Mouse (Mus musculus) limb, embryonic 12.5 days (tissue): ENCODE measurements at regions not wholly inside any gene's neighbourhood (a gene's known extent, or its start where the extent isn't known, plus 50 kb on each side); places are given as distances from the start of the nearest gene placed in this dataset.

Experiments used
- ATAC-seq: fragments of 200-750 bp; cut with Nextera tagmentation; 2 replicates; pipeline ENCODE4 v1.8.0; 2017; ENCODE audit warnings: low read depth, moderate TSS enrichment; ENCODE audit not compliant: insufficient number of reproducible peaks, insufficient read depth, low FRiP score, low TSS enrichment
- H3K27ac ChIP-seq: fragments of 300-500 bp; sonication (generic); 2 replicates; pipeline ENCODE4 v1.5.1; 2016; ENCODE audit warnings: mild to moderate bottlenecking, moderate library complexity
- H3K27me3 ChIP-seq: fragments of 300-500 bp; sonication (generic); 2 replicates; pipeline ENCODE4 v1.6.1; 2016; ENCODE audit warnings: mild to moderate bottlenecking, moderate library complexity
- H3K36me3 ChIP-seq: fragments of 300-500 bp; sonication (generic); 2 replicates; pipeline ENCODE4 v1.6.1; 2016; ENCODE audit warnings: mild to moderate bottlenecking, moderate library complexity
- H3K4me1 ChIP-seq: fragments of 300-500 bp; sonication (generic); replicated peaks from 2 replicates; pipeline ENCODE4 v1.6.1; 2016
- H3K4me2 ChIP-seq: fragments of 300-500 bp; sonication (generic); 2 replicates; pipeline ENCODE4 v1.6.1; 2016; ENCODE audit warnings: mild to moderate bottlenecking, moderate library complexity
- H3K4me3 ChIP-seq: fragments of 300-500 bp; sonication (generic); replicated peaks from 2 replicates; pipeline ENCODE4 v1.5.1; 2016; ENCODE audit warnings: mild to moderate bottlenecking
- H3K9ac ChIP-seq: fragments of 300-500 bp; sonication (generic); replicated peaks from 2 replicates; pipeline ENCODE4 v1.6.1; 2016; ENCODE audit warnings: mild to moderate bottlenecking, moderate library complexity
- H3K9me3 ChIP-seq: fragments of 300-500 bp; sonication (generic); 2 replicates; pipeline ENCODE4 v1.6.1; 2016; ENCODE audit warnings: mild to moderate bottlenecking, moderate library complexity
- WGBS: fragments of 180-500 bp; shearing (Covaris S2); methylation state at CpG from one replicate; pipeline ENCODE4 v1.1.7; 2016; 5-methylcytosine and 5-hydroxymethylcytosine counted together

GRCm38 (mm10) chr7:40177570-40177969 lies 660.0 kb downstream of the Zfp619 start:
- 90% methylated on average over 2 of the region's 2 CpGs for WGBS
- Histone ChIP-seq H3K4me1 (no peaks in the 10 kb centered on the region), H3K27me3 (no peaks in the 10 kb centered on the region), H3K4me2 (no peak overlapping the region), H3K9ac (no peak overlapping the region), H3K4me3 (no peak overlapping the region), H3K27ac (no peak overlapping the region), H3K36me3 (no peaks in the 10 kb centered on the region), H3K9me3 (no peaks in the 10 kb centered on the region)
- no peak for ATAC-seq

DNA sequence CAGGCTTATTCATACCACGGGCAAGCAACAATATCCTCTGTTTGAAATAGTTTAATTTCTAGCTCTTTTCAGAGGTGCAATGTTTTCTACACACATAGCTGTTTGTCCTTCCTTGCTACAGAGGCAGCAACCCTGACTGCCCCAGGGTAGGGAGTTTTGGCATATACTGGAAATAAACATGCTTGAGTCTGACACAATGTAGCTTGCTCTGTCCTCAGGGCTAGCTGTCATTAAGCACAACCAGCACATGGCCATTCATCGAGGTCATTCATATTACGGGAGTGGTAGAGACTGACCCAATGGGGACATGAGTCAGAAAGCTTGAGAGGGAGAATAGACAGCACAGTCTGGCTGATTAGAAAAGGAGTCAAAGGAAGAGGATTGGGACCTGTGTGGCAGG lies 677.8 kb downstream of the Zfp619 start:
- no peaks in the 10 kb centered on the region for H3K36me3 ChIP-seq
- no peaks in the 10 kb centered on the region for H3K27me3 ChIP-seq
- no peaks in the 10 kb centered on the region for H3K4me1 ChIP-seq
- no peak overlapping the region for H3K9ac ChIP-seq
- H3K9me3 ChIP-seq, result no peaks in the 10 kb centered on the region
- H3K4me3 ChIP-seq, result no peak overlapping the region
- no peak overlapping the region for H3K27ac ChIP-seq
- no peak for ATAC-seq
- no peak overlapping the region for H3K4me2 ChIP-seq
- WGBS, result 83% methylated on average over 3 of the region's 3 CpGs

DNA sequence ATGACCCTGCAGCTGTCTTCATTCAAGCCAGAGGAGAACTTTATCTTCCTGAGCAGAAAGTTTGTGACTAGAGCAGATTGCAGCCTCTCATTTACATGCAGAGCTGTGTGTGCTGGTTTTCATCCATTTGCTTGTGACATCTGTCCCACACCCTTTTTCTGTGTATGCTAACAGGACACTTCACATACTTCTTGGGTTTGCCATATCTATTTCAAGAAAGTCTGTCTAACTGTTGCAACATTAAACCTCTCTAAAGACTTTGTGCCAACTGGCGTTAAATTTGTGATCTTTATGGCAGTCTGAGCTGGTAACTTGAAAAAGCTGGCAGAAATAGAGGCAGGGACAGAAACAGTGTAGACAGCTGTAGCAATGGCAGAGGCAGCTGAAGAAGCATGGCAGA lies 685.0 kb downstream of the Zfp619 start:
- Histone ChIP-seq H3K36me3 (no peaks in the 10 kb centered on the region), H3K4me2 (no peak overlapping the region), H3K27ac (no peak overlapping the region), H3K9me3 (no peaks in the 10 kb centered on the region), H3K9ac (no peak overlapping the region), H3K4me1 (no peaks in the 10 kb centered on the region), H3K27me3 (no peaks in the 10 kb centered on the region), H3K4me3 (no peak overlapping the region)
- 72% methylated on average over 1 of the region's 1 CpGs for WGBS
- ATAC-seq, result no peak

- Histone ChIP-seq H3K4me1 (no peaks in the 10 kb centered on the region), H3K4me2 (no peak overlapping the region), H3K36me3 (no peaks in the 10 kb centered on the region), H3K27ac (no peak overlapping the region), H3K9ac (no peak overlapping the region), H3K27me3 (no peaks in the 10 kb centered on the region), H3K9me3 (no peaks in the 10 kb centered on the region), H3K4me3 (no peak overlapping the region)
- 84% methylated on average over 5 of the region's 5 CpGs for WGBS
- no peak for ATAC-seq
Measured at GRCm38 (mm10) chr7:40211956-40212355, 686.2 kb upstream of the Vstm2b start.

DNA sequence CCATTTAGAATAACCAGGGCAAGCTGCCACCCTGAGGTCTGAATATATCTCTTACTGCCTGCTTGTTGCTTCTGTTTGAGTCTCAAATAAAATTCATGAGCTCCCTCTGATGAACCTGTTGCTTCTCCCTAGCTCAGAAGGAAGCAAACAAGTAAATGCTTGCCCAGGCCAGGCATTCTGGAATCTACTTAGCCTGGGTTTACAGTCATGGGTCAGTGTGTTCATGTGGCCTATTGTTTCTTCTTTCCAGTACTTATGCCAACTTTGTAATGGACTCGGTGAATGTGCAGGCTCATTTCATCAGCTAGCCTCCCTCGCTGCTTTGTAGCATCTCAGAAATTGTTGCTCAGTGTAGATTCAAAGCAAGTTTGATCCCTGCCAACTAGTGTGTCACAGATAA lies 685.6 kb upstream of the Vstm2b start:
- no peaks in the 10 kb centered on the region for H3K9me3 ChIP-seq
- H3K36me3 ChIP-seq, result no peaks in the 10 kb centered on the region
- H3K27ac ChIP-seq, result no peak overlapping the region
- no peak overlapping the region for H3K9ac ChIP-seq
- H3K27me3 ChIP-seq, result no peaks in the 10 kb centered on the region
- no peak overlapping the region for H3K4me3 ChIP-seq
- 95% methylated on average over 2 of the region's 2 CpGs for WGBS
- ATAC-seq, result no peak
- no peak overlapping the region for H3K4me2 ChIP-seq
- no peaks in the 10 kb centered on the region for H3K4me1 ChIP-seq

- no peak overlapping the region for H3K27ac ChIP-seq
- WGBS, result 68% methylated on average over 2 of the region's 2 CpGs
- no peak for ATAC-seq
- no peak overlapping the region for H3K4me3 ChIP-seq
- no peaks in the 10 kb centered on the region for H3K9me3 ChIP-seq
- H3K4me1 ChIP-seq, result no peaks in the 10 kb centered on the region
- no peaks in the 10 kb centered on the region for H3K27me3 ChIP-seq
- no peak overlapping the region for H3K4me2 ChIP-seq
- H3K9ac ChIP-seq, result no peak overlapping the region
- no peaks in the 10 kb centered on the region for H3K36me3 ChIP-seq
Measured at GRCm38 (mm10) chr7:40213646-40214045, 684.5 kb upstream of the Vstm2b start.

DNA sequence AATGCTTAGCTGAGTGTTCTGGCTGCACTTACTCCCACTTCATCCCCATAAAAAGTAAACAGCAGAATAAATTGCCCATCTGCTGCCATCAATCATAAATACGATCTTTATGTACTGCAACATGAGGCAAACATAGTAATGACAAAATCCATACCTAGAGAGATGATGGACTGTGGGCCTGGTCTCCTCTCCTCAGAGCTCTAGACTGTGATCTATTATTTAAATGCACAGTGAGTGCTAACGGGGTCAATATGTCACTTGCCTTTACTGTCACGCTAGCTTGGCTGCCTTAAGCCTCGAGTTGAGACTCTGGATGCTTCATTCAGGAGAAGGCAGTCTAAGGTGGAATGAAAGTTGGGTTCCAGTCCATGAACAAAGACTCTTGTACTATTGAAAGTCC lies 683.7 kb upstream of the Vstm2b start:
- WGBS, result 51% methylated on average over 4 of the region's 4 CpGs
- Histone ChIP-seq H3K4me3 (no peak overlapping the region), H3K9ac (no peak overlapping the region), H3K36me3 (no peaks in the 10 kb centered on the region), H3K9me3 (no peaks in the 10 kb centered on the region), H3K27me3 (no peaks in the 10 kb centered on the region), H3K4me2 (no peak overlapping the region), H3K27ac (no peak overlapping the region), H3K4me1 (no peaks in the 10 kb centered on the region)
- ATAC-seq, result no peak

GRCm38 (mm10) chr7:40215271-40215670 lies 682.9 kb upstream of the Vstm2b start:
- Histone ChIP-seq H3K4me1 (no peaks in the 10 kb centered on the region), H3K4me2 (no peak overlapping the region), H3K36me3 (no peaks in the 10 kb centered on the region), H3K27me3 (no peaks in the 10 kb centered on the region), H3K9ac (no peak overlapping the region), H3K9me3 (no peaks in the 10 kb centered on the region), H3K4me3 (no peak overlapping the region), H3K27ac (no peak overlapping the region)
- 74% methylated on average over 2 of the region's 2 CpGs for WGBS
- 0 out of 2 replicates have a peak, but pooled peaks have one; percentile 72 for ATAC-seq

DNA sequence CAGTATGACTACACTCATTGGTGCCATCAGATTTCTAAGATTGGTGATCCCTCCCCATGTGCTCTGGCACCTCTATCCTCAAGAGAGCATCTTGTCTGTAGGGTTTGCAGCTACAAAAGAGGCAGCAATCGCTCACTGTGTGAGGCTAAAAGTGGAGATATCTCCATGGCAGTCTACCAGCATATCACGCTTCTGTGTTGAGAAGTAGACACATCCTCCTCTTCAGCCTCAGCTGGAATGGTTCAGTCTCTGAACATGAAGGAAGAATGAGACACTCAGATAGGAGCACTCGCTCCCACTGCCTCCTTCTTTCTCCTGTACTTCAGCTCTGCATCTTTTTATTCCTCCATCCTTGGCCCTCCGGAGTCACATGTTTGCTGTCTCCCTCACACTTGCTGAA lies 677.6 kb upstream of the Vstm2b start:
- Histone ChIP-seq H3K36me3 (no peaks in the 10 kb centered on the region), H3K27me3 (no peaks in the 10 kb centered on the region)

GRCm38 (mm10) chr7:40245188-40245587 lies 652.9 kb upstream of the Vstm2b start:
- H3K9me3 ChIP-seq, result no peaks in the 10 kb centered on the region

More for the DNA sequence above, 677.6 kb upstream of the Vstm2b start:
- 86% methylated on average over 4 of the region's 4 CpGs for WGBS
- Histone ChIP-seq H3K27ac (no peak overlapping the region), H3K9me3 (no peaks in the 10 kb centered on the region), H3K4me2 (no peak overlapping the region), H3K4me1 (no peaks in the 10 kb centered on the region), H3K9ac (no peak overlapping the region), H3K4me3 (no peak overlapping the region)
- ATAC-seq, result no peak

DNA sequence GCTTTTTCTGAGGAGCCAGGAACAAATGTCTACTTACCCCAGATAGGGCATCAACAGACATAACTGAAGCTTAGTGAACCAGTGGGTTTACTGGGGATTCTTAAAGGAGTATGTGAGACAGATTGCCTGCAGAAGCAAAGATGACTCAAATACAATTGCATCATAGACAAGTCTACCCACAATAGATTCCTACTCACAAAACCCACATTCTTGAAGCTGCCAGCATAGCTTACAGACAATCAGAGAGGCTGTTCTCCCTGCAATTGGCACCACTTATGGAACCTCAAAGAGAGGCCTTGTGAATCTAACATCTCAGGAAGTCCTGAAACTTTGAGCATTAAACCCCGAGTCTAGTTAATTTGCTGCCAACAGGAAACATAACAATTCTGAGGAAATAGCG lies 649.6 kb upstream of the Vstm2b start:
- Histone ChIP-seq H3K9ac (no peak overlapping the region), H3K4me1 (no peaks in the 10 kb centered on the region), H3K4me3 (no peak overlapping the region), H3K36me3 (no peaks in the 10 kb centered on the region), H3K4me2 (no peak overlapping the region), H3K27me3 (no peaks in the 10 kb centered on the region), H3K27ac (no peak overlapping the region), H3K9me3 (no peaks in the 10 kb centered on the region)
- WGBS, result 73% methylated on average over 2 of the region's 2 CpGs
- no peak for ATAC-seq

More at GRCm38 (mm10) chr7:40245188-40245587, 652.9 kb upstream of the Vstm2b start:
- ATAC-seq, result no peak
- Histone ChIP-seq H3K36me3 (no peaks in the 10 kb centered on the region), H3K4me3 (no peak overlapping the region), H3K27me3 (no peaks in the 10 kb centered on the region), H3K27ac (no peak overlapping the region), H3K9ac (no peak overlapping the region), H3K4me2 (no peak overlapping the region), H3K4me1 (no peaks in the 10 kb centered on the region)
- WGBS, result 91% methylated on average over 8 of the region's 8 CpGs

- 76% methylated on average over 2 of the region's 2 CpGs for WGBS
- Histone ChIP-seq H3K9ac (no peak overlapping the region), H3K4me2 (no peak overlapping the region), H3K4me1 (no peaks in the 10 kb centered on the region; the same call in 1 of the 2 replicates), H3K4me3 (no peak overlapping the region), H3K27me3 (no peaks in the 10 kb centered on the region), H3K36me3 (no peaks in the 10 kb centered on the region), H3K9me3 (no peaks in the 10 kb centered on the region), H3K27ac (no peak overlapping the region)
- no peak for ATAC-seq
Measured at GRCm38 (mm10) chr7:40253486-40253885, 644.6 kb upstream of the Vstm2b start.
